Mouse (Mus musculus): ENCODE results near the gene Actn4. TPM values are rescaled to one million over a fixed set of nuclear protein-coding genes. Genes with fewer than 3 reads are reported as not detected.
A peak's percentile ranks its signal among the peaks of the same experiment; 100 is the strongest.

Actn4 gene
- polyA plus RNA-seq, 1 experiment from 2014 or later, result 260 TPM

DNA sequence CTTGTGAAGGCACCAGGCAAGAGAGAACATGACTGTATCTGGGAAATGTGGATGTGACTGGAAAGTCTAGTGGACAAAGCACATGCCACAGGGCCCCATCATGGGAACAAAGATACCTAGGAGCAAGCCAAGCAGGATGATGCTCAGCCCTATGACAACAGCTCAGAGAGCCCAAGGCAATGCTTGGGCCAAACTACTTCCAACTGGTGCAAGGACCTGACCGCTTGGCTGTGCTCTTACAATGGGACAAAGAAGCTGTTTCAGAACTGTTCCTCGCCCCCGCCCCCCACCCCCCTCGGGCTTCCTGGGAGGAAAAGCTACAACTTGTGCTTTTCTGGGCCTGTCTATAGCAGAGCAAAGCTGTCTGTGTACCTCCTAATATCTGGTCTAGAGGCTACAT, 23.5 kb downstream of the Actn4 start:
- Histone ChIP-seq H3K27me3 (ENCODE audit: control insufficient read depth, insufficient read depth, low read length) (no peaks in the 10 kb centered on the region), H3K4me3 (ENCODE audit: low read length) (no peak overlapping the region), H3K27ac (ENCODE audit: low read length) (peak overlapping the region; percentile 98), H3K4me1 (ENCODE audit: control insufficient read depth, insufficient read depth, low read length) (peaks cover 85% of the 10 kb centered on the region), H3K9me3 (replicated peaks; ENCODE audit: control insufficient read depth, low read length) (no peaks in the 10 kb centered on the region), H3K4me2 (ENCODE audit: low read depth, low read length) (no peak overlapping the region), H3K36me3 (ENCODE audit: control insufficient read depth, insufficient read depth) (no peaks in the 10 kb centered on the region; the same call in 1 of the 2 replicates), H3K9ac (ENCODE audit: low read length) (peak overlapping the region; percentile 44)
- WGBS, result 65% methylated on average over 4 of the region's 4 CpGs
- 0 out of 2 replicates have a peak, but pooled peaks have one; percentile 7 for ATAC-seq (replicated peaks; ENCODE audit: extremely low read depth, insufficient read depth, low FRiP score)

DNA sequence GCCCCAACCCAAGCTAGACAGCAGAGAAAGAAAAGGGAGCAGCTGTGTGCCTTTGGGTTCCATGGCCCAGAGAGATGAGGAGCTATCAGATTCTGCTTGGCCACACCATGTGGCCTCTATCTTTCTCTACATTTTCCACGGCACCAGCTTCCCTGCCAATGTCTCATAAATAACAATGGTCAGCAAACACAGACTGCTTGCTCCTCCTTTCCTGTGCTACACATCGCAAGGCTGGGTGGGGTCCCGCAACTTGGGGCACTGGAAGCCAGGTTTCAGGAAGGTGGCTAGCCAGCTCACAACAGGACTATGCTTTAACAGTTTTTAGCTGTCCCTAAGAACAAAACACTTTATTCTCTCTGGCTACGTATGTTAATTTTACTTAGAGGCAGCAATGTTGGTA, 25.4 kb downstream of the Actn4 start:
- ATAC-seq (replicated peaks; ENCODE audit: extremely low read depth, insufficient read depth, low FRiP score), result no peak
- Histone ChIP-seq H3K4me3 (ENCODE audit: low read length) (no peak overlapping the region), H3K27ac (ENCODE audit: low read length) (peak overlapping the region; percentile 74), H3K36me3 (ENCODE audit: control insufficient read depth, insufficient read depth) (no peaks in the 10 kb centered on the region; the same call in 1 of the 2 replicates), H3K4me2 (ENCODE audit: low read depth, low read length) (no peak overlapping the region), H3K4me1 (ENCODE audit: control insufficient read depth, insufficient read depth, low read length) (peaks cover 76% of the 10 kb centered on the region), H3K9me3 (replicated peaks; ENCODE audit: control insufficient read depth, low read length) (no peaks in the 10 kb centered on the region), H3K9ac (ENCODE audit: low read length) (peak overlapping the region; percentile 45), H3K27me3 (ENCODE audit: control insufficient read depth, insufficient read depth, low read length) (no peaks in the 10 kb centered on the region)
- 61% methylated on average over 4 of the region's 4 CpGs for WGBS

DNA sequence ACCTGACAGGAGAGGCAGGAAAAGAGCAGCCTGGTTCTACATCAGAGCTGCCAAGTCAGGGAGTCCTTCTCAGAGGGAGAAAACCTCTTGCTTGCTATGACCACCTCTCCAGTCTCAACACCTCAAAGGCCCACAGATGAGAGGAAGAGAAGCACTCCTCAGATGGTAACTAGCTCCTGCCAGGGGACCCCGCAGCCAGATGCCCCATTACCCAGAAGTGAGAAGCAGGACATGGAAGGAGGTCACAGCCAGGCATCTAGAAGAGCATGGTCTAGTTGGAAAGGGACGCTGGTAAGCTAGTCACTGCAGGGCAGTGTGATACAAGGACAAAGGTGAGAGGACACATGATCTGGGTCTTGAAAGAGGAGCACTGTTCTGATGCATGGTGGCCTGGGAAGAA, 28.3 kb downstream of the Actn4 start:
- H3K27me3 ChIP-seq (ENCODE audit: control insufficient read depth, insufficient read depth, low read length), result no peaks in the 10 kb centered on the region
- no peak overlapping the region for H3K4me2 ChIP-seq (ENCODE audit: low read depth, low read length)
- peaks cover 75% of the 10 kb centered on the region for H3K4me1 ChIP-seq (ENCODE audit: control insufficient read depth, insufficient read depth, low read length)
- no peak overlapping the region for H3K9ac ChIP-seq (ENCODE audit: low read length)
- H3K36me3 ChIP-seq (ENCODE audit: control insufficient read depth, insufficient read depth), result no peaks in the 10 kb centered on the region; the same call in 1 of the 2 replicates
- 80% methylated on average over 2 of the region's 2 CpGs for WGBS
- no peak overlapping the region for H3K27ac ChIP-seq (ENCODE audit: low read length)
- H3K9me3 ChIP-seq (replicated peaks; ENCODE audit: control insufficient read depth, low read length), result no peaks in the 10 kb centered on the region
- H3K4me3 ChIP-seq (ENCODE audit: low read length), result no peak overlapping the region
- no peak for ATAC-seq (replicated peaks; ENCODE audit: extremely low read depth, insufficient read depth, low FRiP score)

DNA sequence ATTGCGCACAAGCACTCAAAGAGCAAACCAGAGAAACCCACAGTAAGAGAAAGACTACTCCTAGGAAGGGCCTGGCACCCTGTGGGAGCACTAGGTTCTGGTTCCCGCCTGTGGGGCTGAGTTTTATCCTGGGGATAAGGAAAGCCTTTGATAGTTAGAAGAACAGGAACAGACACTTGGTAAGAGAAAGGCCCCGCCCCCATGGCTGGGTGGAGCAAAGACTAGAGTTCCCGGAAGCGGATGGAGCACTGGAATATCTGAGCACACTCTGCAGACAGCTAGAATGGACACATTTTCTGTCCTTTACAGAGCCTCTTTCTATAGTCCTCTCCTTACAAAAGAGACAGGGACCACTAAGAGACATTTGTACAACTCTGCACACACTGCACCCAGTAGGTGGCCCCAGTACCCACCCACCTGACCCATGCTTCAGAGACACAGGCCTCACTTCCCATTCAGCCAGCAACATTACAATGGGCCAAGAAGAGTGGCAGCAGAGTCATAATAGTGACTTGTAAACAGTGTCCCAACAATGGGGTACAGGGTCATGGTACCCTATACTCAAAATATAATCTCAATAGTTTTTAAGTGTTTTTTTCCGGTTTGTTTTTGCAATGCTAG, 29.6 kb downstream of the Actn4 start:
- H3K4me2 ChIP-seq (ENCODE audit: low read depth, low read length), result no peak overlapping the region
- H3K27me3 ChIP-seq (ENCODE audit: control insufficient read depth, insufficient read depth, low read length), result no peaks in the 10 kb centered on the region
- H3K4me1 ChIP-seq (ENCODE audit: control insufficient read depth, insufficient read depth, low read length), result peaks cover 65% of the 10 kb centered on the region
- H3K27ac ChIP-seq (ENCODE audit: low read length), result peak overlapping the region; percentile 15; the same call in 1 of the 2 replicates
- no peak overlapping the region for H3K9ac ChIP-seq (ENCODE audit: low read length)
- no peaks in the 10 kb centered on the region; the same call in 1 of the 2 replicates for H3K36me3 ChIP-seq (ENCODE audit: control insufficient read depth, insufficient read depth)
- no peaks in the 10 kb centered on the region for H3K9me3 ChIP-seq (replicated peaks; ENCODE audit: control insufficient read depth, low read length)
- H3K4me3 ChIP-seq (ENCODE audit: low read length), result no peak overlapping the region
- ATAC-seq (replicated peaks; ENCODE audit: extremely low read depth, insufficient read depth, low FRiP score), result no peak
- 59% methylated on average over 6 of the region's 6 CpGs for WGBS

DNA sequence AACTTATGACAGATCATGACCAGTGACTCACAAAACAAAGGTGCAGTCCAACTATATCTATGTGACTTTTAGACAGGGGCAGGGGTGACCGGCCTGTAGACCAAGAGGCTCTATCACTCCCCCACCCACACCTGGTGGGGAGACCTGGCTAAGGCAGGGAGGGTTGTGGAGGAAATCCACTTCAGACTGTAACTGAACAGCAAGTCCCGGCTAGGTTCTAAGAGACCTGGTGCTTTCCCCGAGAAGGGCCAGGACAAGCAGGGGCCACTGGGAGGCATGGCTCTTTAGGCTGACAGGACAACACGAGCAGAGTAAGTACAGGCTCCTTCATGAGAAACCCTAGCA, 30.5 kb downstream of the Actn4 start:
- peaks cover 58% of the 10 kb centered on the region for H3K4me1 ChIP-seq (ENCODE audit: control insufficient read depth, insufficient read depth, low read length)
- 67% methylated on average over 4 of the region's 4 CpGs for WGBS
- peak overlapping the region; percentile 74 for H3K27ac ChIP-seq (ENCODE audit: low read length)
- no peak overlapping the region for H3K4me3 ChIP-seq (ENCODE audit: low read length)
- H3K36me3 ChIP-seq (ENCODE audit: control insufficient read depth, insufficient read depth), result no peaks in the 10 kb centered on the region; the same call in 1 of the 2 replicates
- H3K9me3 ChIP-seq (replicated peaks; ENCODE audit: control insufficient read depth, low read length), result no peaks in the 10 kb centered on the region
- H3K4me2 ChIP-seq (ENCODE audit: low read depth, low read length), result no peak overlapping the region
- ATAC-seq (replicated peaks; ENCODE audit: extremely low read depth, insufficient read depth, low FRiP score), result no peak
- H3K9ac ChIP-seq (ENCODE audit: low read length), result no peak overlapping the region; the same call in 1 of the 2 replicates
- H3K27me3 ChIP-seq (ENCODE audit: control insufficient read depth, insufficient read depth, low read length), result no peaks in the 10 kb centered on the region

DNA sequence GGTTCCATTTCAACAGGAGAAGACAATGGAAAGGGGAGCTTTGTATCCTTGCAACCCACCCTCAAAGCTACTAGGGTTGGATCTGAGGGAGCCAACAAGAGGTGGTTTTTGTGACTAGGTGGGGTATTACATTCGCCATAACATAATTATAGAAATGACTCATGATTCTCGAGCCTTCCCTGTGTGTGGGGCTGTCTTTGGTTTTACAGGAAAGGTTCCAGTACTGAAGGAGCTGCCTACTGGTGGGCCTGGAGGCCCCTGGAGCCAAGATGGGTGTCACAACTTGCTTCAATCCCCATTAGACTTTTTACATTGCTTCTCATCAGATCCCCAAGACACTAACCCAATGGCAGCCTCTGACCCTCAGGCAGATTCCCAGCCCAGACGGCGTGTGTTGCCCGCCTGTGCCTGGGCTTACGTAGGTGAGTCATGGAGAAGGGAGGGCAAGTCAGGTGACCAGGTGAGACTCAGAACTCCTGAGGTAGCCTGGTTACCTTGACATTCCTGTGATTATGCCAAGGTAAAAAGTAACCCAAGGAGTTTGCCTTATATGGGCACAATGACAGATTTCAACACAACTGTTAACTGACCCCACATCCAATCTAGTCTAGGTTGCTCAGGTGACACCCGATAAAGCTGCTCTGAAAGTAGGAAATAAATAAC, 31.0 kb downstream of the Actn4 start:
- Histone ChIP-seq H3K9ac (ENCODE audit: low read length) (peak overlapping the region; percentile 14; the same call in 1 of the 2 replicates), H3K27ac (ENCODE audit: low read length) (peak overlapping the region; percentile 74), H3K4me1 (ENCODE audit: control insufficient read depth, insufficient read depth, low read length) (peaks cover 58% of the 10 kb centered on the region), H3K4me2 (ENCODE audit: low read depth, low read length) (no peak overlapping the region), H3K9me3 (replicated peaks; ENCODE audit: control insufficient read depth, low read length) (no peaks in the 10 kb centered on the region), H3K4me3 (ENCODE audit: low read length) (no peak overlapping the region), H3K27me3 (ENCODE audit: control insufficient read depth, insufficient read depth, low read length) (no peaks in the 10 kb centered on the region), H3K36me3 (ENCODE audit: control insufficient read depth, insufficient read depth) (no peaks in the 10 kb centered on the region; the same call in 1 of the 2 replicates)
- WGBS, result 82% methylated on average over 7 of the region's 7 CpGs
- ATAC-seq (replicated peaks; ENCODE audit: extremely low read depth, insufficient read depth, low FRiP score), result no peak

DNA sequence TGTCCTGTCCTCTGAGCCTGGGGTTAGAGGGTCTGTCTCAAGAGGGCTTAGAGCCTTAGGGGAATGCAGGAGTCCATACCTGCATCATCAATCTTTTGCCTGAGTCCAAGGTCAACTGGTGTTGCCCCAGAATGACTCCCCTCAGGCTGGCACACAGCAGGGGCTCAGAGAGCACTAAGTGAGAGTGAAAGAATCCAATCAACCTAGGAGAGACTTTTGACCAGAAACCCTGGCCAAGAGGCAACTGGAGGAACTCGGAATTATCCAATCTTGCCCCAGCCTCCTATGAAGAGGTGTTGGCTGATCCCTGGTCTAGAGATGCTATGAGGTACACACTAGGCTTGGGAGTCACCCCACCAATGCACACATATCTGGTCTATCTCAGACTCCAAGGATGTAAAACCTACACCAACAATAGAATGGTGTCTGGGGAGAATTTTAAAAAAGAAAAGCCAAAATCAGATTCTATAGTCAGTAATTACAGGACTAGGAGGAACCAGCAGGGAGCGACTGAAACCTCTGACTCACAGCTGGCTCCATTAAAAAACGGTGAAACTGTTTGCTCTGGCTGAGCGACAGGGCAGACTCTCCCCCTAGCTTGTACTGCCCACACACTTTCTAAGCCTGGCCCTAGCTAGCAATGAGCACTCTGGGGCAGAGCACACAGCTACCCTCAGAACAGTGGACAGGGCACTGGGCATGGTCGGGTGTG, 31.7 kb downstream of the Actn4 start:
- Histone ChIP-seq H3K9me3 (replicated peaks; ENCODE audit: control insufficient read depth, low read length) (no peaks in the 10 kb centered on the region), H3K27me3 (ENCODE audit: control insufficient read depth, insufficient read depth, low read length) (no peaks in the 10 kb centered on the region), H3K36me3 (ENCODE audit: control insufficient read depth, insufficient read depth) (no peaks in the 10 kb centered on the region; the same call in 1 of the 2 replicates), H3K4me1 (ENCODE audit: control insufficient read depth, insufficient read depth, low read length) (peaks cover 59% of the 10 kb centered on the region), H3K9ac (ENCODE audit: low read length) (0 out of 2 replicates have a peak overlapping the region, but pooled peaks have one; percentile 14), H3K4me2 (ENCODE audit: low read depth, low read length) (no peak overlapping the region), H3K27ac (ENCODE audit: low read length) (peak overlapping the region; percentile 74), H3K4me3 (ENCODE audit: low read length) (no peak overlapping the region)
- WGBS, result 42% methylated on average over 5 of the region's 5 CpGs
- ATAC-seq (replicated peaks; ENCODE audit: extremely low read depth, insufficient read depth, low FRiP score), result no peak

DNA sequence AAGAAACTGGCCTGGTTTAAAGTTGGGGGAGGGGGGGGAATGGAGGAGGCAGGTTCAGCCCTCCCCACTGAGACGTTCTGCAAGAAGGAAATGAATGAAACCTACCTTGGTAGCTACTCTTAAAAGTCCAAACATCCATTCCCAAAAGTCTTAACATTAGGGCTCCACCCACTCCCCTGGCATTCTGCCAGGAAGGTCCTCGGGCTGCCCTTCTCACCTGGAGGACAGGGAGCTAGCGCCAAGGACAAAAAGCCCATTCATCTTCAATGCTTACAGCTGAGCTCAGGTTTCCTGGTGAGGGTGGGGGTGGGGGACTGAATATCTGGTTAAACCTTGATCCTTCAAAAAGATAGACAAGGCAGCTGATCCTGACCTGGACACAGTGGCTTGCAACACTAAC, 32.8 kb downstream of the Actn4 start:
- no peak overlapping the region for H3K4me3 ChIP-seq (ENCODE audit: low read length)
- H3K27me3 ChIP-seq (ENCODE audit: control insufficient read depth, insufficient read depth, low read length), result no peaks in the 10 kb centered on the region
- WGBS, result 28% methylated on average over 3 of the region's 3 CpGs
- peaks cover 62% of the 10 kb centered on the region for H3K4me1 ChIP-seq (ENCODE audit: control insufficient read depth, insufficient read depth, low read length)
- H3K4me2 ChIP-seq (ENCODE audit: low read depth, low read length), result no peak overlapping the region
- H3K9ac ChIP-seq (ENCODE audit: low read length), result no peak overlapping the region
- H3K36me3 ChIP-seq (ENCODE audit: control insufficient read depth, insufficient read depth), result no peaks in the 10 kb centered on the region; the same call in 1 of the 2 replicates
- H3K27ac ChIP-seq (ENCODE audit: low read length), result peak overlapping the region; percentile 74
- H3K9me3 ChIP-seq (replicated peaks; ENCODE audit: control insufficient read depth, low read length), result no peaks in the 10 kb centered on the region
- no peak for ATAC-seq (replicated peaks; ENCODE audit: extremely low read depth, insufficient read depth, low FRiP score)

DNA sequence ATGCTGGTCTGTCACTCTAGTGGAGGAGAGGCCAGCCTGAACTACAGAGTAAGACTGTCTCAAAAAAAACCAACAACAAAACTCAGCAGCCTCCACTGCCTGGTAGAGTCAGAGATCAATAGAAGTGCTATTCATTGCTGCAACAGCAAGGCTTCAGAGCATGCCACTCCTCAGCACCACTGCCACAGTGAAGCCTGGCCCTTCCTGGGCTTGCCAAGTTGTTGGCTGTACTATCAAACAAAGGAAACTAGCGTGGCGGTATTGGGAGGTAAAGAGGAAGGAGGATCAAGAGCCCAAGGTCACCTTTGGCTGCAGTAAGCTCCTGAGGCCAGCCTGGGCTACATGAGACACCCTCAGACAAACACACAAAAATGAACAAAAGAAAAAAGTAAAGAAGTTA, 36.0 kb downstream of the Actn4 start:
- peak overlapping the region; percentile 1 for H3K9ac ChIP-seq (ENCODE audit: low read length)
- no peak overlapping the region for H3K4me2 ChIP-seq (ENCODE audit: low read depth, low read length)
- H3K9me3 ChIP-seq (replicated peaks; ENCODE audit: control insufficient read depth, low read length), result no peaks in the 10 kb centered on the region
- no peaks in the 10 kb centered on the region for H3K27me3 ChIP-seq (ENCODE audit: control insufficient read depth, insufficient read depth, low read length)
- 24% methylated on average over 2 of the region's 2 CpGs for WGBS
- peaks cover 79% of the 10 kb centered on the region for H3K4me1 ChIP-seq (ENCODE audit: control insufficient read depth, insufficient read depth, low read length)
- no peak for ATAC-seq (replicated peaks; ENCODE audit: extremely low read depth, insufficient read depth, low FRiP score)
- peak overlapping the region; percentile 99 for H3K27ac ChIP-seq (ENCODE audit: low read length)
- no peak overlapping the region for H3K4me3 ChIP-seq (ENCODE audit: low read length)
- H3K36me3 ChIP-seq (ENCODE audit: control insufficient read depth, insufficient read depth), result 0 out of 2 replicates have a peak, but pooled peaks cover 2% of the 10 kb centered on the region

Measured in heart, embryonic 16.5 days (tissue).